In genomic region chr16:55819186-55819861, GRCm38 (mm10) we compare ENCODE assay signal across 8 mouse cellular contexts. TPM values are rescaled to one million over a fixed set of nuclear protein-coding genes. Genes with fewer than 3 reads are reported as not detected.
A peak's percentile ranks its signal among the peaks of the same experiment; 100 is the strongest.
DNase-seq lines count a peak whose midpoint lies in the region; ATAC-seq and TF ChIP-seq lines count a peak whose summit lies in the region.

No protein-coding gene starts in this region.

- DNase-seq in layer of hippocampus, adult 2 months (ENCODE audit: low spot score in 2 of 2), result peak in 1 of 2 experiments; percentile 19
- no peak for DNase-seq in layer of hippocampus, postnatal 36 days
- DNase-seq in R1 (ENCODE audit: low read depth, low spot score), result peak; percentile 27
- DNase-seq in forebrain, embryonic 14.5 days (ENCODE audit: low spot score), result peak; percentile 33
- DNase-seq in lung, adult 2 months, result peak; percentile 50
- DNase-seq in thymus, postnatal 36 days, result peak; percentile 22 to 35
- no peak for DNase-seq in embryo, embryonic 11 days

- H3K4me2 ChIP-seq in forebrain, embryonic 14.5 days (ENCODE audit: low read length), result peak overlapping the region; percentile 28

- peak overlapping the region; percentile 81 for H3K4me3 ChIP-seq in layer of hippocampus, adult 2 months
- no peak overlapping the region for H3K4me3 ChIP-seq in forebrain, embryonic 14.5 days (ENCODE audit: low read depth, low read length)
- H3K4me3 ChIP-seq in lung, adult 2 months (replicated peaks; ENCODE audit: extremely low read depth, low read depth, low read length), result peak overlapping the region; percentile 32

- H3K27me3 ChIP-seq in forebrain, embryonic 14.5 days (replicated peaks; ENCODE audit: control insufficient read depth, insufficient read depth, low read length), result no peaks in the 10 kb centered on the region

- ATAC-seq in forebrain, embryonic 14.5 days, result no peak
- peak; percentile 11 for ATAC-seq in inflammation-experienced regulatory T-cells, adult 6 months

- WGBS in forebrain, embryonic 14.5 days, result 39% methylated on average over 15 of the region's 15 CpGs
- 10% methylated on average over 15 of the region's 15 CpGs for WGBS in lung, adult 2 months

- H3K36me3 ChIP-seq in forebrain, embryonic 14.5 days (ENCODE audit: control insufficient read depth, insufficient read depth, low read length), result peaks cover 22% of the 10 kb centered on the region

- no peak for TF ChIP-seq CTCF in layer of hippocampus, adult 2 months (conservative IDR thresholded peaks at IDR 0.05)
- no peak for TF ChIP-seq CTCF in lung, adult 2 months (IDR thresholded peaks at IDR 0.05; ENCODE audit: insufficient read depth, low read length)

- no peak for TF ChIP-seq POLR2A in lung, adult 2 months (IDR thresholded peaks at IDR 0.05; ENCODE audit: borderline replicate concordance, extremely low read depth, low read depth, low read length)

- peaks cover 10% of the 10 kb centered on the region; the same call in 1 of the 2 replicates for H3K4me1 ChIP-seq in forebrain, embryonic 14.5 days (ENCODE audit: control insufficient read depth, insufficient read depth, low read length)
- H3K4me1 ChIP-seq in lung, adult 2 months (ENCODE audit: control insufficient read depth, insufficient read depth, low read length), result peaks cover 4% of the 10 kb centered on the region

- H3K27ac ChIP-seq in layer of hippocampus, adult 2 months, result peak overlapping the region; percentile 33; the same call in 1 of the 2 replicates
- H3K27ac ChIP-seq in forebrain, embryonic 14.5 days (ENCODE audit: low read depth, low read length), result no peak overlapping the region

- H3K9me3 ChIP-seq in forebrain, embryonic 14.5 days (replicated peaks; ENCODE audit: control insufficient read depth, low read length), result no peaks in the 10 kb centered on the region

- H3K9ac ChIP-seq in forebrain, embryonic 14.5 days (ENCODE audit: low read length), result no peak overlapping the region

RNA-seq across cellular contexts. Expression of gene Nfkbiz, which starts 19.4 kb away (rescaled TPM):
- 1 to 10 TPM; 5.9 to 8.5 TPM for total RNA-seq in layer of hippocampus, adult 2 months (2021)
- total RNA-seq in layer of hippocampus, postnatal 36 days (2021), result 1 to 10 TPM; 6.1 to 6.5 TPM
- polyA plus RNA-seq in forebrain, embryonic 14.5 days (2014; fragmentation: Nextera tagmentation; extraction: Ambion mirVana), result 0.99 and 1.3 TPM in 2 replicates
- 10 to 100 TPM; 24.7 to 39.2 (median 36.9) TPM for polyA plus RNA-seq in inflammation-experienced regulatory T-cells, adult 6 months (2017; shearing (Covaris generic))
- polyA plus RNA-seq in lung, adult 2 months (2012; rRNA removed), result 13.4 and 15.3 TPM in 2 replicates

Comparison
In these comparisons a context has a peak if more than half of its experiments do, and no peak if none do; other contexts are left out.
1. DNase-seq: peak in R1 (single experiment), forebrain, embryonic 14.5 days (single experiment), lung, adult 2 months (single experiment) and thymus, postnatal 36 days (2 of 2); none in layer of hippocampus, postnatal 36 days (0 of 2) and embryo, embryonic 11 days (single experiment).